Mouse (Mus musculus) heart, postnatal 10 days (tissue): ENCODE measurements around the gene Fam122a. TPM values are rescaled to one million over a fixed set of nuclear protein-coding genes. Genes with fewer than 3 reads are reported as not detected.

Experiments used
- DNase-seq, 2 experiments: peaks; one replicate each; pipeline ENCODE4 v3.0.0; 2021
- intact Hi-C: fragments of 180-260 bp; cut with DNase I; formaldehyde crosslinking; loops from one replicate; pipeline ENCODE4 v1.15.1; 2025
- total RNA-seq, 2 experiments: library from RNA; stranded (reverse); gene quantifications; 2 replicates each; pipeline ENCODE4 v1.2.3; 2021

The Fam122a gene
- total RNA-seq: 10 to 100 TPM; 27.3 to 28.3 TPM

GRCm38 (mm10) chr19:24476929-24477882 is at the start of gene Fam122a:
Gene Fam122a (minus strand): TSS chr19:24477356.
- peak; percentile 94 to 95 for DNase-seq
- intact Hi-C loops: loop anchor here (2.0 to 5.0 kb wide), 2 partner anchors 78 to 175 kb away; partner anchors contain the start of gene Pip5k1b

DNA sequence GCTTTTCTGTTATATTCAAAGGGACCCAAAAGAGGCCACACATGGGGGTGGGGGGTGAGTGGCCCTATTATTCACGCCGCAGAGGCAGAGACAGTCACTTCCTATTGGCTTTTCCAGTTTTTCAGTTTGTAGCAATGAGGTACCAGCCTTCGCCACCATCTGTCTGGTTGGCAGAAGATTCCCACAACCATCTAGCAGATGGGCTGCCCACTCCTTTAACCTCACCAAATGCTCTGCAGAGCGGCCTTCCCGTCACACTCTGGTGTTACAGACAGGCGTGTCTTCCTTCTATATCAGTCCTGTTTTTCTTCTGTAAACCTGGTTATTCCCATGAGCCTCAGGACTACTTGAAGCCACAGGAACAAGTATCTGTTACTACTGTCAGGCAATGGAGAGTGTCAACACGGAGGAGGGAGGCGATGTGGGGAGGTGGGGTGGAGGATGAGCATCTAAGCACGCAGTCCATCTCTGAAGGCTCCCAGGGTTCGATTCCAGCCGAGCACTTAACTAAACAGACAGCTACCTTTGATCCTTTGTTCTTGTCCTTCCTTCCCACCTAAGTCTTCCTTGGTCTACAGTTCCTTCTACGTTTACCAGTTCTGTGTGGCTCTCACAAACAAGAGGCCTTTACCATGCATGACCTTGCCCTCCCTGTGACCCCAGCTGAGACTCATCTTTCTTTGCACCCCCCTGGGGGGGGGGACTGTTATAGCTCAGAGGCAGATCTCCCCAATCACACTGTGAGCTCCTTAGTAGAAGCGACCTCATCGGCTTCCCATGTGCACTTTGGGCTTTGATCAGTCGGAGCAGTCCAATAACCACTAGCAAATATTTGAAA is 46.5 kb upstream of the Fam122a start:
- no peak for DNase-seq
- intact Hi-C loops: no loop called here

- intact Hi-C loops: no loop called here
- DNase-seq: no peak
Observed at GRCm38 (mm10) chr19:24521997-24522396, 44.8 kb upstream of the Fam122a start.

GRCm38 (mm10) chr19:24521146-24521545 is 44.0 kb upstream of the Fam122a start:
- intact Hi-C loops: no loop called here
- DNase-seq: no peak

- DNase-seq: no peak
- intact Hi-C loops: no loop called here
Observed at GRCm38 (mm10) chr19:24519732-24520409, 42.7 kb upstream of the Fam122a start.

DNA sequence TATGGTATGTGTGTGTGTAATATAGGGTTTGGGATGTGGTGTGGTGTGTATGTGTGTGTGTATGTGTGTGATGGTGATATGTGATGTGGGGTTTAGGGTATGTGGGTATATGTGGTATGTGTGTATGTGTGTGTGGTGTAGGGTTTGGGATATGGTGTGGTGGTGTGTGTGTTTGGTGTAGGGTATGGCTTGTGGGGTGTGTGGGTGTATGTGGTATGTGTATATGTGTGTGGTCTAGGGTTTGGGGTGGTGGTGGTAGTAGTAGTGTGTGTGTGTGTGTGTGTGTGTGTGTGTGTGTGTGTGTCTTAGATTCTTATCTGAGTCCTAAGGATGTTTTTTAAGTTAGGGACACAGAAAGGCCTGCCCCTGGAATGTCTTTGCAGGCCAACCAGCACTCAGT is 41.2 kb upstream of the Fam122a start:
- intact Hi-C loops: no loop called here
- no peak for DNase-seq

GRCm38 (mm10) chr19:24517057-24517456 is 39.9 kb upstream of the Fam122a start:
- no peak for DNase-seq
- intact Hi-C loops: no loop called here

DNA sequence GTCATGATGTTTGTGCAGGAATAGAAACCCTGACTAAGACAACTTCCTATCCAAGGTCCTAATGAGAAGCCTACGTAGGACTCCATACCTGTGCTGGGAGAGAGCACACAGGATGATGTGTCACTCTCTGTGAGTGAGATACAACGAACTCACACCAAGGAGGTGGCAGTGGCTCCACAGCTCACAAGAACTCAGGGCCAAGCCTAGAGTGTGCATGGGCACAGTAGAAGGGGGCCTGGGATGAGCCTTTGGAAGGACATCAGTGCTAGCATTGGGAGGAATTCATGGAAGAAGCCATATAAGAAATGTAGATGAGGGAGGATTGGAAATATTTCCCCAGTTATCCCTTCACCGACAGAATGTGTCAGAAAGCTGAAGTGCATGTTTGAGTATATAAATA is 38.8 kb upstream of the Fam122a start:
- DNase-seq: no peak
- intact Hi-C loops: no loop called here

DNA sequence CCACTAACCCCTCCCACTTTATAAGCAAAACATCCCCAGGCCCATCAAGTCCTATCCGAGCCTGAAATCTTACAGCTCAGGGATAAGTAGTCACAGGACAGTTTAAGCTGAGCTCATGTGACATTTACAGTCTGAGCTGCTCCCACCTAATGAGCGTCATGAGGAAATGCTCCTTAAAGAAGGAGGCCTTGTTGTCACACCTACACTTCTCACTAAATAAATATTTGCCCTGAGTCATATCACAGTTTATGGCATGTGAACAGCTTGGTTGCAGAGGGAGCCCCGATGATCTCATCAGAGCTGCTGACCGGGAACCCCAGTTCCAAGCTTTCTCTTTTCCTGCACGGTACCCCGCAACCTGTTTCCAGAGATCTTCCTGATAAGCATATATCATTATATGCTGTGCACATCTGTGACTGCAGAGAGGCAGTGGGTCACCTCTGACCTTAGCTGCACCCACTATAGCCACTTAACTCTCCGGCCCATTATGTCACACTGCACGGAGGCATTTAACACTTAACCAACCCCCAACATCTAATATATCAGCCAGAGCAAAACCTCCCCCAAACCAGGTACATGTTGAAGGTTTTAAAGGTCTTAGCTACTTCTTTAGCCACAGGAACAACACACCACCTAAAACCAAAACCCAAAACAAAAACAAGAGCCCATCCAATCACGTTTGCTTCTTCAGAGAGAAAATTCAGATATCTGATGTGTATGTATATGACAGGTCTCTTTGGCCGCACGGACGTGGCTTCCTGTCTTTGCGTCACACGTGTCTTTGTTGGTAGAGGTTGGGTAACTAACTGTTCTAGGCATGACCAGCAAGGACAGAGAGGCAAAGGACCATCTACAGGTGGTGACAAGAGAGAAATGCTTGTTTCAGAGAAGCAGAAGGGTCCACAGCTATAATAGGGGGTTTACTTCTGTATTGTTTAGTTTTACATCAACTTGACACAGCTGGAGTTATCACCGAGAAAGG is 37.8 kb upstream of the Fam122a start:
- intact Hi-C loops: no loop called here

GRCm38 (mm10) chr19:24513105-24513843 is 36.1 kb upstream of the Fam122a start:
- intact Hi-C loops: no loop called here

More for the DNA sequence above, 37.8 kb upstream of the Fam122a start:
- no peak for DNase-seq

GRCm38 (mm10) chr19:24511939-24512338 is 34.8 kb upstream of the Fam122a start:
- intact Hi-C loops: no loop called here
- no peak for DNase-seq

More at GRCm38 (mm10) chr19:24513105-24513843, 36.1 kb upstream of the Fam122a start:
- DNase-seq: no peak

DNA sequence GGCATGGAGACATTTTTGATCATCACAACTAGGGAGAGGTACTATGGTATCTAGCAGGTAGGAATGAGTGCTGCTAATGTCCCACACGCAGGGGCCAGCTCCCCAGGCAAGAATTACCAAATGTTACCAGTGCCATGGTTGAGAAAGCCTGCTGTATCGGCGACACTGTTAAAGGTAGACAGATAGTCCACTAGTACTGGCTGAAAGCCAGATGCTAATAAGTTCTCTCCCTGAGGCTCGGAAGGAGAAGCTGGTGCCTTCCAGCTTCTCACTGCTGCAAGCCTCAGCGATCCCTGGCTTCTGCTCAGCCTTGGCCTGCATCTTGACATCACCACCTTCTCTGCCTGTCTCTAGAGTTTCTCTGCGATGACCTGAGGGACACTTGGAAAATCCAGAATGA is 32.2 kb upstream of the Fam122a start:
- intact Hi-C loops: no loop called here
- no peak for DNase-seq

- intact Hi-C loops: no loop called here
- no peak for DNase-seq
Observed at GRCm38 (mm10) chr19:24508087-24508767, 31.1 kb upstream of the Fam122a start.

DNA sequence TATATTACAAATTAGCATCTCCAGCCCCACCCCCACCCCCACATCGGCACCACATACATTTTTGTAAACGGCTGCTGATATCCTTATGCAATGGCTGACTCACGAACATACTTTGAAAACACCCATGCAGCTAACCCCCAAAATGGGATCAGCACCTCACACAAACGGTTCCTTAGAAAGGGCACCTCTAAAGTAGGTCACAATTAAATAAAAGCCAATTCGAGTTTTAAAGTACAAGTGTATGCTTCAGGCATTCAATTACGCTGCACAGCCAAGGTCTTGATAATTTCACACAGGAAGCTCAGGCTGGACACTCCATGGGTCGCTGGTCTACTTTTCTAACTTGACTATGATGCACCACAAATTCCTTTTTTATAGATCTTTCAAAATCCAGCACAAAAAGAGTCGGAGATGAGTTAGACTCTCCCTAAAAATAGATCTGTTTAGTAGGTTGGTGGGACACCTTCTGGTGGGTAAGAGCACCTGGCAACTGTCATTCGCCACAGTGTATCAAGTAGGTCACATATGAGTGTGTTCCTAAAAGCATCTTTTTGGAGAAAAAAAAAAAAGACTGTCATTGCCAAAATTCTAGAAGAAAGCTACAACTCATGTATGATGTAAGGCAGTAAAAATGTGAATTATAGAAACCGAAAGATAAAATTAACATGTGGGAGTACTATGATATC is 25.7 kb upstream of the Fam122a start:
- intact Hi-C loops: no loop called here
- no peak for DNase-seq

GRCm38 (mm10) chr19:24501525-24501924 is 24.4 kb upstream of the Fam122a start:
- no peak for DNase-seq
- intact Hi-C loops: no loop called here

GRCm38 (mm10) chr19:24500431-24500830 is 23.3 kb upstream of the Fam122a start:
- no peak for DNase-seq
- intact Hi-C loops: no loop called here

- intact Hi-C loops: no loop called here
- DNase-seq: no peak
Observed at GRCm38 (mm10) chr19:24499291-24499690, 22.1 kb upstream of the Fam122a start.

DNA sequence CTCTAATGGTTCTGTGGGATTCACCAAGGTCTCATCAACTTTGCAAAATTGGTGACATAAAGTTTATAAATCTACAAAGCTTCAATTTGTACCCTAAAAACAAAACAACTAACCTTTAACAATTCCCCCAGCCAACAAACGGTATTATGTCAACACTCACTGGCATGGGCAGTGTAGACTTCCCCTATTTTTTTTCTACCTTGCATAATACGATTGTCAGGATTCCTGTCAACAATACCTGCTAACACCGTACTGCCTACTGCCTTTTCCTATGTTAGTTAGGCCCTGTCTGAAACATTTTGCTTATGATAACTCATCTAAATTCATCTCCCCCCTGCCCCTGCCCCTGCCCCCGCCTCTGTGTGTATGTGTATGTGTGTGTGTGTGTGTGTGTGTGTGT is 16.7 kb upstream of the Fam122a start:
- no peak for DNase-seq
- intact Hi-C loops: no loop called here
